Mouse (Mus musculus) MEL (cell line): Measurements from ENCODE around the gene Rasl2-9. TPM values are rescaled to one million over a fixed set of nuclear protein-coding genes. Genes with fewer than 3 reads are reported as not detected.

Source experiments
- DNase-seq: peaks from one replicate; pipeline ENCODE4 v3.0.0; 2011; ENCODE audit warnings: low read depth, low spot score
- H3K27ac ChIP-seq: 2 replicates; pipeline ENCODE4 v1.5.1; 2012; ENCODE audit warnings: low read depth, mild to moderate bottlenecking, control low read depth, low read length, moderate library complexity; ENCODE audit not compliant: control insufficient read depth
- H3K27me3 ChIP-seq, 2 experiments: fragments of 150-350 bp in 1 of 2; sonication (generic) in 1 of 2; 2 replicates each; pipeline ENCODE4 v1.6.1; 2012; ENCODE audit warnings: low read length in 2 of 2, mild to moderate bottlenecking in 2 of 2, improper control_type of control experiment in 1 of 2, moderate library complexity in 1 of 2; ENCODE audit not compliant: insufficient read depth in 2 of 2, control insufficient read depth in 1 of 2
- H3K36me3 ChIP-seq, 2 experiments: 2 replicates each; pipeline ENCODE4 v1.6.1; 2012 to 2014; ENCODE audit warnings: low read length in 2 of 2, improper control_type of control experiment in 1 of 2, inconsistent platforms in 1 of 2, mild to moderate bottlenecking in 1 of 2; ENCODE audit not compliant: insufficient read depth in 2 of 2, control insufficient read depth in 1 of 2
- H3K4me1 ChIP-seq, 2 experiments: fragments of 150-350 bp in 1 of 2; sonication (generic) in 1 of 2; 2 replicates each; pipeline ENCODE4 v1.6.1; 2012; ENCODE audit warnings: low read length in 2 of 2, improper control_type of control experiment in 1 of 2, mild to moderate bottlenecking in 1 of 2; ENCODE audit not compliant: insufficient read depth in 2 of 2, control insufficient read depth in 1 of 2
- H3K4me3 ChIP-seq, 2 experiments: fragments of 150-350 bp in 1 of 2; sonication (generic) in 1 of 2; 2 replicates each; pipeline ENCODE4 v1.5.1; 2012; ENCODE audit warnings: low read depth in 2 of 2, low read length in 2 of 2, mild to moderate bottlenecking in 2 of 2, moderate library complexity in 2 of 2, control low read depth in 1 of 2, improper control_type of control experiment in 1 of 2; ENCODE audit not compliant: control insufficient read depth in 1 of 2, insufficient read depth in 1 of 2
- H3K79me2 ChIP-seq: 2 replicates; pipeline ENCODE4 v1.6.1; 2012; ENCODE audit warnings: mild to moderate bottlenecking, low read length, moderate library complexity; ENCODE audit not compliant: control insufficient read depth, poor library complexity, insufficient read depth
- H3K9ac ChIP-seq: 2 replicates; pipeline ENCODE4 v1.6.1; 2012; ENCODE audit warnings: low read depth, mild to moderate bottlenecking, control low read depth, low read length, moderate library complexity; ENCODE audit not compliant: control insufficient read depth, poor library complexity, severe bottlenecking
- H3K9me3 ChIP-seq: fragments of 150-350 bp; sonication (generic); replicated peaks from 2 replicates; pipeline ENCODE4 v1.6.1; 2012; ENCODE audit warnings: mild to moderate bottlenecking, low read length, improper control_type of control experiment, moderate library complexity; ENCODE audit not compliant: insufficient read depth
- BHLHE40 ChIP-seq: IDR thresholded peaks from 2 replicates; pipeline ENCODE4 v1.6.1; 2012; ENCODE audit warnings: low read depth, mild to moderate bottlenecking, inconsistent platforms, low read length, improper control_type of control experiment, borderline replicate concordance
- CTCF ChIP-seq, 3 experiments: IDR thresholded peaks in 2 of 3; conservative IDR thresholded peaks in 1 of 3; 2 replicates each; pipeline ENCODE4 v1.5.1; 2011 to 2012; ENCODE audit warnings: low read length in 3 of 3, low read depth in 2 of 3, mild to moderate bottlenecking in 2 of 3, improper control_type of control experiment in 1 of 3, inconsistent platforms in 1 of 3, mixed read lengths in 1 of 3, moderate library complexity in 1 of 3; ENCODE audit not compliant: control insufficient read depth in 1 of 3, insufficient read depth in 1 of 3, poor library complexity in 1 of 3, severe bottlenecking in 1 of 3
- E2F4 ChIP-seq: IDR thresholded peaks from 2 replicates; pipeline ENCODE4 v1.6.1; 2011; ENCODE audit warnings: low read depth, low read length, improper control_type of control experiment, borderline replicate concordance
- ETS1 ChIP-seq: IDR thresholded peaks from 2 replicates; pipeline ENCODE4 v1.6.1; 2012; ENCODE audit warnings: low read depth, mild to moderate bottlenecking, inconsistent platforms, low read length, improper control_type of control experiment, moderate library complexity
- GABPA ChIP-seq: IDR thresholded peaks from 2 replicates; pipeline ENCODE4 v1.6.1; 2012; ENCODE audit warnings: low read depth, mild to moderate bottlenecking, inconsistent platforms, low read length, improper control_type of control experiment, moderate library complexity
- HCFC1 ChIP-seq: IDR thresholded peaks from 2 replicates; pipeline ENCODE4 v1.6.1; 2012; ENCODE audit warnings: low read depth, mild to moderate bottlenecking, inconsistent platforms, low read length, improper control_type of control experiment, moderate library complexity
- JUND ChIP-seq: IDR thresholded peaks from 2 replicates; pipeline ENCODE4 v1.6.1; 2011; ENCODE audit warnings: low read depth, mild to moderate bottlenecking, improper control_type of control experiment, low read length
- MAX ChIP-seq: IDR thresholded peaks from 2 replicates; pipeline ENCODE4 v1.6.1; 2011; ENCODE audit warnings: low read length, improper control_type of control experiment
- MEF2A ChIP-seq: IDR thresholded peaks from 2 replicates; pipeline ENCODE4 v1.6.1; 2014; ENCODE audit warnings: low read depth, mild to moderate bottlenecking, inconsistent platforms, low read length, improper control_type of control experiment; ENCODE audit not compliant: poor library complexity, insufficient replicate concordance, severe bottlenecking; ENCODE audit errors: extremely low read depth
- MXI1 ChIP-seq: IDR thresholded peaks from 2 replicates; pipeline ENCODE4 v1.6.1; 2011; ENCODE audit warnings: mild to moderate bottlenecking, low read depth, low read length, improper control_type of control experiment
- MYB ChIP-seq: IDR thresholded peaks from 2 replicates; pipeline ENCODE4 v1.6.1; 2011; ENCODE audit warnings: mild to moderate bottlenecking, low read depth, low read length, improper control_type of control experiment
- MYC ChIP-seq: IDR thresholded peaks from 2 replicates; pipeline ENCODE4 v1.6.1; 2011; ENCODE audit warnings: low read depth, mild to moderate bottlenecking, low read length, improper control_type of control experiment, moderate library complexity
- NELFE ChIP-seq: IDR thresholded peaks from 2 replicates; pipeline ENCODE4 v1.6.1; 2011; ENCODE audit warnings: low read depth, low read length, improper control_type of control experiment
- POLR2AphosphoS2 ChIP-seq: IDR thresholded peaks from 2 replicates; pipeline ENCODE4 v1.6.1; 2011; ENCODE audit warnings: low read length, improper control_type of control experiment
- POLR2AphosphoS5 ChIP-seq: IDR thresholded peaks from 2 replicates; pipeline ENCODE4 v1.6.1; 2012; ENCODE audit warnings: low read depth, borderline replicate concordance, mild to moderate bottlenecking, inconsistent platforms, low read length, moderate library complexity, mixed read lengths
- RAD21 ChIP-seq: IDR thresholded peaks from 2 replicates; pipeline ENCODE4 v1.6.1; 2011; ENCODE audit warnings: mild to moderate bottlenecking, low read depth, low read length, improper control_type of control experiment
- TAL1 ChIP-seq: IDR thresholded peaks from 2 replicates; pipeline ENCODE4 v1.6.1; 2012; ENCODE audit warnings: mild to moderate bottlenecking, inconsistent platforms, low read length, moderate library complexity, mixed read lengths
- UBTF ChIP-seq: IDR thresholded peaks from 2 replicates; pipeline ENCODE4 v1.6.1; 2012; ENCODE audit warnings: low read depth, mild to moderate bottlenecking, inconsistent platforms, low read length, improper control_type of control experiment, moderate library complexity, borderline replicate concordance; ENCODE audit not compliant: insufficient read depth
- USF1 ChIP-seq: IDR thresholded peaks from 2 replicates; pipeline ENCODE4 v1.6.1; 2014; ENCODE audit warnings: low read depth, mild to moderate bottlenecking, inconsistent platforms, low read length, improper control_type of control experiment, moderate library complexity
- ZC3H11A ChIP-seq: IDR thresholded peaks from 2 replicates; pipeline ENCODE4 v1.6.1; 2012; ENCODE audit warnings: low read depth, mild to moderate bottlenecking, inconsistent platforms, low read length, improper control_type of control experiment
- ZKSCAN1 ChIP-seq: IDR thresholded peaks from 2 replicates; pipeline ENCODE4 v1.6.1; 2012; ENCODE audit warnings: low read depth, mild to moderate bottlenecking, inconsistent platforms, low read length, improper control_type of control experiment, moderate library complexity
- ZNF384 ChIP-seq: IDR thresholded peaks from 2 replicates; pipeline ENCODE4 v1.6.1; 2012; ENCODE audit warnings: low read depth, mild to moderate bottlenecking, inconsistent platforms, low read length, improper control_type of control experiment
- polyA plus RNA-seq, 2 experiments: library from polyadenylated mRNA; stranded (reverse) in 1 of 2; unstranded in 1 of 2; fragments of >175 nt in 1 of 2; fragments of >200 nt in 1 of 2; gene quantifications; 2 replicates each; pipeline versions ENCODE4 v1.2.1 to v1.2.4; 2012; ENCODE audit warnings: low replicate concordance in 2 of 2, low read depth in 1 of 2; ENCODE audit not compliant: insufficient read length in 2 of 2, insufficient read depth in 1 of 2, missing spikeins in 1 of 2
- total RNA-seq: library from RNA; depleted of rRNA; stranded (reverse); fragments of 300-350 nt; gene quantifications from 2 replicates; pipeline ENCODE4 v1.2.3, GENCODE M21; 2012

Rasl2-9 gene
- total and polyA plus RNA-seq, 3 experiments = 0.65 to 196 TPM; not detected in 1

DNA sequence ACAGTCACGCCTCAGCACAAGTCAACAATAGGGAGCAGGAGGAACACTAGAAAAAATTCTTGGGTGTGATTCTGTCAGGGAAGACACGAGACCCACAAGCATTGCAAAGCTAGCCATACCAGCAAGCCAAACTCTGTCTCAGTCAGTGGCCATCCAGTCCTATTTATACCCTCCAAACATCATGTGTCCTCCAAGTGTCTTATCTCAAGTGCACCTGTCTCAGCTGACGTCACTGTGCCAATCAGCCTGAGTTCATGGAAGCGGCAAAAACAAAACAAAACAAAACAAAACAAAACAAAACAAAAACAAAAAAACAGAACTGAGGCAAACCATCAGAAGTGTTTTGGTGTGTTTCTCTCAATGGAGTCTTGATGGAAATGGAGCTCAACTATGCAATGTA is 17.5 kb downstream of the Rasl2-9 start:
- H3K27me3 ChIP-seq = no peaks in the 10 kb centered on the region
- H3K9me3 ChIP-seq = no peaks in the 10 kb centered on the region
- H3K4me1 ChIP-seq = no peaks in the 10 kb centered on the region
- TF ChIP-seq MXI1 = no peak
- no peak for TF ChIP-seq POLR2AphosphoS2
- no peak for TF ChIP-seq ETS1
- no peak for TF ChIP-seq ZC3H11A
- TF ChIP-seq MYC = no peak
- TF ChIP-seq NELFE = no peak
- TF ChIP-seq HCFC1 = no peak
- no peak for TF ChIP-seq USF1
- no peak for TF ChIP-seq GABPA
- TF ChIP-seq BHLHE40 = no peak
- TF ChIP-seq POLR2AphosphoS5 = no peak
- no peak for TF ChIP-seq RAD21
- no peak for TF ChIP-seq E2F4
- no peak for TF ChIP-seq JUND
- TF ChIP-seq ZNF384 = no peak
- TF ChIP-seq TAL1 = no peak
- TF ChIP-seq CTCF (IDR thresholded peaks at IDR 0.05 in 2 of 3, conservative IDR thresholded peaks at IDR 0.05 in 1 of 3; ENCODE audit: control insufficient read depth in 1 of 3, insufficient read depth in 1 of 3, low read depth in 2 of 3, low read length in 3 of 3, poor library complexity in 1 of 3, severe bottlenecking in 1 of 3) = no peak
- H3K27ac ChIP-seq = no peak overlapping the region
- DNase-seq = no peak
- no peaks in the 10 kb centered on the region for H3K79me2 ChIP-seq
- H3K36me3 ChIP-seq = no peaks in the 10 kb centered on the region
- H3K4me3 ChIP-seq = no peak overlapping the region
- no peak overlapping the region for H3K9ac ChIP-seq

- Histone ChIP-seq H3K9ac (no peak overlapping the region), H3K27me3 (no peaks in the 10 kb centered on the region), H3K4me1 (peaks cover 0 to 5% of the 10 kb centered on the region in 2 experiments; a peak in 1 of 4 replicates), H3K79me2 (no peaks in the 10 kb centered on the region), H3K9me3 (no peaks in the 10 kb centered on the region), H3K36me3 (peaks cover 0 to 5% of the 10 kb centered on the region in 2 experiments; a peak in 1 of 4 replicates), H3K4me3 (no peak overlapping the region), H3K27ac (no peak overlapping the region)
- no peak for DNase-seq
- TF ChIP-seq ETS1 (no peak), HCFC1 (no peak), UBTF (no peak), BHLHE40 (no peak), MEF2A (no peak), CTCF (IDR thresholded peaks at IDR 0.05 in 2 of 3, conservative IDR thresholded peaks at IDR 0.05 in 1 of 3; ENCODE audit: control insufficient read depth in 1 of 3, insufficient read depth in 1 of 3, low read depth in 2 of 3, low read length in 3 of 3, poor library complexity in 1 of 3, severe bottlenecking in 1 of 3) (no peak), GABPA (no peak), MAX (no peak), POLR2AphosphoS2 (no peak), MYB (no peak), ZKSCAN1 (no peak), JUND (no peak)
Observed at GRCm38 (mm10) chr7:5102564-5102963, 23.2 kb downstream of the Rasl2-9 start.
